Mouse (Mus musculus): ENCODE measurements at regions not wholly inside any gene's neighbourhood (a gene's known extent, or its start where the extent isn't known, plus 50 kb on each side); places are given as distances from the start of the nearest gene placed in this dataset.

GRCm38 (mm10) chr14:47857271-47857670 lies 209.0 kb downstream of the Ktn1 start:
- TF ChIP-seq GATA1 (IDR thresholded peaks at IDR 0.05; ENCODE audit: borderline replicate concordance, low read length): no peak
- TF ChIP-seq FLI1 (IDR thresholded peaks at IDR 0.05; ENCODE audit: low read length): no peak
